Mouse (Mus musculus): ENCODE results near the gene Rufy1.
"Not testable (repeated sequence)": the region's sequence is repeated elsewhere in the genome, so short reads cannot be mapped to it uniquely, and the experiment has no call there.

Gene Rufy1

GRCm38 (mm10) chr11:50377892-50378684 is 52.8 kb downstream of the Rufy1 start:
- DNase-seq = peak; percentile 90 to 93

GRCm38 (mm10) chr11:50376911-50377891 is 53.7 kb downstream of the Rufy1 start, which contains the start of gene Hnrnph1:
Hnrnph1 (plus strand) TSS chr11:50376990.
- DNase-seq = peak; percentile 98

- DNase-seq = no peak
These were observed 54.7 kb downstream of the Rufy1 start for GRCm38 (mm10) chr11:50376156-50376790.

GRCm38 (mm10) chr11:50375421-50375820 is 55.5 kb downstream of the Rufy1 start:
- DNase-seq = no peak

- DNase-seq = no peak
These were observed 56.5 kb downstream of the Rufy1 start for GRCm38 (mm10) chr11:50374286-50375015.

- DNase-seq = no peak
These were observed 57.3 kb downstream of the Rufy1 start for GRCm38 (mm10) chr11:50373621-50374020.

- no peak for DNase-seq
These were observed 57.8 kb downstream of the Rufy1 start for GRCm38 (mm10) chr11:50373086-50373485.

- DNase-seq = no peak
These were observed 59.0 kb downstream of the Rufy1 start for GRCm38 (mm10) chr11:50371911-50372310.

- peak; percentile 75 to 78 for DNase-seq
These were observed 59.5 kb downstream of the Rufy1 start for GRCm38 (mm10) chr11:50371399-50371841.

- DNase-seq = no peak
These were observed 60.0 kb downstream of the Rufy1 start for GRCm38 (mm10) chr11:50370969-50371368.

GRCm38 (mm10) chr11:50369360-50369911 is 61.5 kb downstream of the Rufy1 start:
- DNase-seq = no peak

GRCm38 (mm10) chr11:50367531-50367930 is 63.4 kb downstream of the Rufy1 start:
- no peak for DNase-seq

GRCm38 (mm10) chr11:50365322-50365721 is 65.6 kb downstream of the Rufy1 start:
- no peak for DNase-seq

GRCm38 (mm10) chr11:50364548-50364947 is 66.4 kb downstream of the Rufy1 start:
- peak; percentile 75 to 91 for DNase-seq

- DNase-seq = not testable (repeated sequence)
These were observed 69.6 kb downstream of the Rufy1 start for GRCm38 (mm10) chr11:50361282-50361681.

GRCm38 (mm10) chr11:50358950-50359861 is 71.7 kb downstream of the Rufy1 start:
- peak; percentile 54 to 77 for DNase-seq

GRCm38 (mm10) chr11:50355395-50355794 is 75.5 kb downstream of the Rufy1 start:
- DNase-seq = peak in 1 of 2 experiments; percentile 22

GRCm38 (mm10) chr11:50354851-50355250 is 76.1 kb downstream of the Rufy1 start:
- DNase-seq = peak; percentile 86 to 91

GRCm38 (mm10) chr11:50354162-50354561 is 76.8 kb downstream of the Rufy1 start, which contains the start of gene Cby3:
Cby3 (plus strand) TSS chr11:50354462.
- no peak for DNase-seq

GRCm38 (mm10) chr11:50352177-50352576 is 78.7 kb downstream of the Rufy1 start:
- DNase-seq = no peak

Data from kidney, postnatal 25 days (tissue).